Mouse (Mus musculus) heart, postnatal 0 days (tissue): Measurements from ENCODE around the gene Lhfp.

Experiments used
- CTCF ChIP-seq: IDR thresholded peaks from 2 replicates; pipeline ENCODE4 v1.5.1; 2016; ENCODE audit warnings: antibody characterized with exemption, control low read depth, low read depth
- EP300 ChIP-seq: IDR thresholded peaks from 2 replicates; pipeline ENCODE4 v1.6.1; 2016; ENCODE audit warnings: antibody characterized with exemption, low read depth

GRCm38 (mm10) chr3:53119978-53120377 lies 78.7 kb downstream of the Lhfp start:
- TF ChIP-seq EP300, result no peak
- TF ChIP-seq CTCF, result no peak
